Mouse (Mus musculus) heart, adult 18-20 months (tissue): ENCODE data around the gene 2310022B05Rik. TPM values are rescaled to one million over a fixed set of nuclear protein-coding genes. Genes with fewer than 3 reads are reported as not detected.
A peak's percentile ranks its signal among the peaks of the same experiment; 100 is the strongest.

Source experiments
- DNase-seq, 2 experiments: peaks; one replicate each; pipeline ENCODE4 v3.0.0; 2021 to 2022; ENCODE audit warnings: mixed read lengths in 1 of 2
- long read RNA-seq, 2 experiments: library from polyadenylated mRNA; stranded (forward); transcript quantifications; one replicate each; pipeline ENCODE4 v2.0.0; 2021
- total RNA-seq, 2 experiments: library from RNA; stranded (reverse); gene quantifications; 2 replicates each; pipeline ENCODE4 v1.2.3; 2021

Gene 2310022B05Rik
- total RNA-seq = 10 to 100 TPM; 50.8 to 70.0 TPM
- long read RNA-seq, experiment 1, transcript 2310022B05Rik-201 (4 exons, 3,307 nt) = major isoform, 101 of 112 reads
- long read RNA-seq, experiment 1, partial matches to known transcripts = 2 of 112 reads
- long read RNA-seq, experiment 1, other reads (novel, unspliced or antisense) = 9 of 112 reads
- long read RNA-seq, experiment 2, transcript 2310022B05Rik-201 (4 exons, 3,307 nt) = major isoform, 45 of 48 reads
- long read RNA-seq, experiment 2, partial matches to known transcripts = 1 of 48 reads
- long read RNA-seq, experiment 2, other reads (novel, unspliced or antisense) = 2 of 48 reads

DNA sequence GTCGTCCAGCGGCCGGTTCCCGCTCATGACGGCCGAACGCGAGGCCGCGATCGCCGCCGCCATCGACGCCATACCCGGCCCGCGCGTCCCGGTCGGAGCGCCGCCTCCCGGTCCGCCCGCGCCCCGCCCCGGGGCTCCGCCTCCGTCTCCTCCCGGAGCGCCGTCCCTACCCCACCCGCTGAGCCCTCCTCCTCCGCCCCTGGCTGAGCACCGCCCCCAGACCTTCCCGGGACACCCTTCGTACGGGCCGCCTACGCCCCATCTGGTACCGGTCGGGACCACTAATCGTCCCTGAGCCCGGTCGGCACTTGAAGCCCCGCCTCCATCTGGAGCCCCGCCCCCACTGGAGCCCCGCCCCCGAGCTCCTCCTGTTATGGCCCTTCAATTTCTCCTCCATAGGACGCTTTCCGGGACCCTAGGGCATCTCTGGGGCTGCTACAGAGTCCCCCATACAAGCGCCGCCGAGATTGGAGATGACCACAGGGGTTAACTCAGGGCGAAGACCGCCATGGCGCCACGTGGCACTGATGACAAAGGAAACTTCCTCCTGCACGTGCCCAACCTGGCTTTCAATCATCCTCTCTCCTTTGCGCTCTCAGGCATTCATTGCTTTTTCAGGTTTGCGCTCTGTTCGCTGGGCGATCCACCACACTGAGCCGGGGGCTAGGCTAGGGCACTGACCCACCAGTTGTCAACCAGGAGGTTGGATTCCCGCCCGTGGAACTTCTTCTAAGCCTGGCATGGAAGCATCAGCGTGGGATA, at the start of gene 2310022B05Rik:
Gene 2310022B05Rik, minus strand, starts transcription at position 258 of the 762 bp plus-strand sequence.
- DNase-seq = peak; percentile 91 to 95

DNA sequence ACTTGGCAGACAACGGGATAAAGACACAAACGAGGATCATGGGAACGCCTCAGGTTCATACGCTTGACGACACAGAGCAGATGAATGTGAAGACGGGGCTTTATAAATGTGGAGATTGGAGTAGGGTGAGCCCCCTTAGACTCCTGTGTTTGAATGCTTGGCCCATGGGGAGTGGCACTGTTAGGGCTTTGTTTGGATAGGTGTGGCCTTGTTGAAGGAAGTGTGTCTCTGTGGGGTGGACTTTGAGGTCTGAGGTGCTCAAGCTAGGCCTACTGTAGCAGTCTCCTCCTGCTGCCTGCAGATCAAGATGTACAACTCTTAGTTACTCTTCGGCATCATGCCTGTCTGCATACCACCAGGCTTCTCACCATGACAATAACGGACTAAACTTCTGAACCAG, 42.7 kb upstream of the 2310022B05Rik start:
- DNase-seq = no peak

DNA sequence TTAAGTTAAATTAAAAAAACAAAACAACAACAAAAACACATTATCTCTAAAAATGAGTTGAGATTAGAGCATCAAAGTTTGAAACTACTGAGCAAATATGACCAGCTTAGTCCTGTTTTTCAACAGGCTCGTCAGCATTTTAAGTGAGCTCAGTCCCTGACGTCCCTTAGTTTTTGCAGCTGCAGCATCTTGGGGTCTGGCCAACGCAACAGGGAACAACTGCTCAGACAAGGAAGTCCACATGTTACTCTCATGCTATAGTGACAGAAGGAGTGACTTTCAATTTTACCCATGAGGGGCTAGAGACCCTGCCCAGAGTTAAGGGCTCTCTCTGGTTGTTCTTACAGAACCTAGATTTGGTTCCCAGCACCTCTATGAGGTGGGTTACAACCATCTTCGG, 41.2 kb upstream of the 2310022B05Rik start:
- DNase-seq = peak in 1 of 2 experiments; percentile 55

DNA sequence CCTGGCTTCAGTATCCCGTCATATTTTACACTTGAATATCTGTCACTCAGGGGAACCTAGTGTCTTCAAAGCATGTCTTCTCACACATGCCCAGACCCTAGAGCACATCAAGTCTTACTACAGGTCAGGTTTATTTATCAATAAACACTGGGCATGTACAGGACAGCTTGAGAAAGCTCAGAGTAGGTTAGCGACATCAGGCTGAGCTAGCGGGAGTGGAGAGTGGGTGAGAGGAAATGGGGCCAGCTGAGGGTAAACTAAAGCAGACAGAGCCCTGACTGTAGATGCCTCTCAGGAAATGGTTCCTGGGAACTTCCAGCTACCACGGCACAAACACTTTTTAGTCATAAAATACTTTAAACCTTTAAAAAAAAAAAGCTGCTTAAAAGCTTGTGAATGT, 40.4 kb upstream of the 2310022B05Rik start:
- DNase-seq = no peak

DNA sequence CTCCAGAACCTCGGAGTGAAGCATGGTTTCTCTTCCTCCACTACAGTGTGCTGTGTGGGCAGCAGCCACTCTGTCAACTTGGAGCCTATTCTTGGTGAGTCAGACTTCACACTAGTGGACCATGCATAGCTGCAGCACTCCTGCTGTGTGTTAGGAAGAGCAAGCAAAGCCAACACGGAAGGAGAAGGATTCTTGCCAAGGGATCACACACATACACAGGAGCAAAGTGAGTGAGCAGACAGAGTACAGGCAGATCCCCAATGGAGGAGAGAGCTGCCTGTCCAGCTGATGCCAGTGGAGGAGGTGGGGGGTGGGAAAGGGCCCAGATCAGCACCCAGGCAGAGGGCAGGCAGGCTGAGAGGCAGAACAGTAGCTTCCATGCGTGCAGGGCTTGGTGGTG, 39.0 kb upstream of the 2310022B05Rik start:
- no peak for DNase-seq

DNA sequence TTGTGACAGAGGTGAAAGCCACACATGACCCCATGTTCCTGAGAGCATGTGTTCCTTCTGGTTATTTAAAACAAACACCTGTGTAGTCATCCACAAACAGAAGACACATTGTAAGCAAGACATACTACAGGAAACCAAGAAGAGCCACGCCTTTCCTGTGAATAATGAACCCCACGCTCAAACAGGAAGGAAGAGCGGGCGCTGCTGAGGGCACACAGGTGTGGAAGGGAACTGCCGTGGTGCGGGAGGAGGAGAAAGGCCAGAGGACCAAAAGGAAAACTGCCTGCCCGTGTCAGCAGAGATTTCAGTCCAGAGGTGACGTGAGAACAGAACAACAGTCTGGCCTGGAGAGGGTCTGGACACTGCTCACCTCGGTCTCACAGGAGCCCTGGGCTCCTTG, 37.9 kb upstream of the 2310022B05Rik start:
- peak in 1 of 2 experiments; percentile 39 for DNase-seq

DNA sequence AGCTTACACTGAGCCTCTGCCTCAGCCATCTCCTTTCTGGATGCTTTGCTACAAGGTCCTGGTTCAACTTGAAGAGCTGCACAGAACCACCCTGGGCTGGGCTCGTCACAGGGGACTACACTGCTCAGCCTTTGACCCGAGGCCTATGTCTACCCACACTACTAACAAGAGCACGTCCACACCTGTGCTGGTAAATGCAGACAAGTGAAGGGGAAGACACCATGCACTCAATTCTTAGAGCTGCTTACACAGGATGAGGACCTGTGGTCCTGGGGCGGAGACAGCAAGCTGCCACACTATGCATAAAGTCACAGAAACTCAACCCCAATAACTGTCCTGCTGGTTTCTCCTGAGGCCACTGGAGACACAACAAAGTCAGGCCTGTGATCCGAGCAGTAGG, 37.1 kb upstream of the 2310022B05Rik start:
- no peak for DNase-seq

DNA sequence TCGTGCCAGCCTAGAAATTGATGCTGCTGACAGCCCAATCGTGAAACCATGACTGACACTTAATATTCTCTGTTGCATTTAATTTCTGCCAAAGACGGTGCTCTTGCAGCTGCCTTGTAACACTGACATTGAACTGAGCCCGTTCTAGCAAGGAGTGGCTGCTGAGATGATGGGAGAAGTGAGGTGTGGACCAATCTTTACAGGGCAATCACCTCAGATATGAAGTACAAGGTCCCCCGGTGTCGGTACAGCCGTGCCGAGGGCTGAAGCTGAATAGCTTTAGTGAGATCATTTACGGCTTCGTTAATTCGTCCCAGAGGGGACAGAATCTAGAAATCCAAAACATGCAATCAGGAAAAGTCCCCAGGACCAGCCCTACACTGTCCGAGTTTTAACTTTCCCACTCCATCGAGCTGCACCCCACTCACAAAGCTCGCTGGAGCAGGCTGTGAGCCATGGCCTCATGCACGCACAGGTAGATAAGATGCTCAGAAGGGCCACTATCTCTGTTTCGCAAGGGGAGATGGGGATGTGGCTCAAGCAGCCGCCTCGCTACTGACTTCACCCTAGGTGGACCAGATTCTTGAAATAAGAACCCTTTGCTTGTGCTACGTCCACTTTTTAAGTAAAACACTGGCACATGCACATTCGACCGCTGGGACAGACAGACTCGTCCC, 32.4 kb upstream of the 2310022B05Rik start:
- DNase-seq = no peak

DNA sequence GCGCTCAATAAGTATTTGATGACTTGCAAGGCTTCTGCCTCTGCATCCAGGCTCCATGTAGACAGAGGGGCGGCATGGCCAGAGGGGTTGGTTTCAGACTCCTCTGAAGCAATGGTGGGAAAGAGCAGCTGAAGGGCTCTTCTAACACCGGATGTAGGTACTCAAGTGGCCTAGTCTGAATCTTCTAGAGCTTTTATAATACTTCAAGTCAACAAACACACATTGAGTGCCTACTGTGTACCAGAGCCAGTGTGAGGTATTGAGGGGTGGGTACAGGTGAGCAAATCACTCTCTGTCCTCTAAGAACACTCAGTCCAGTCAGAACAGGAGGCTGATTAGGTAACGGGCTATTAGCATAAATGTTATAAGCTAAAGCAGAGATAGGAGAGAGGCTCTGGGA, 28.5 kb upstream of the 2310022B05Rik start:
- DNase-seq = no peak

DNA sequence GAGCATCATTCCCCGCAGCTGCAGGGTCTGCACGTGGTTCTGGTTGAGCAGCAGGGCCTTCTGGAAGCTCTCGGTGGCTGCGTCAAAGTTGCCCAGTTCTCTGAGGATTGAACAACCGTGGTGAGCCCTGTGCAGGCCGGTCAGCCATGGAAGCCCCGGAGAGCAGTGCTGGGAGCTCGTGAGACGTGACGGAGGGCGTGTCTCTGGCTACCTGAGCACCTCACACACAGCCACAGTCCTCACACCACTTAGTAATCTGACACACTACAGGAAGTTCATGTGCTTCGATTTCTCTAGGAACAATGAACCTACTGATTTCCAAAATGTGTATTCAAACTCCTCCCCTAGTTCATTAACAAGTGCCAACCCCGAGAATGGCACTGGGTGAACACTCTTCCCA, 25.7 kb upstream of the 2310022B05Rik start:
- DNase-seq = no peak

DNA sequence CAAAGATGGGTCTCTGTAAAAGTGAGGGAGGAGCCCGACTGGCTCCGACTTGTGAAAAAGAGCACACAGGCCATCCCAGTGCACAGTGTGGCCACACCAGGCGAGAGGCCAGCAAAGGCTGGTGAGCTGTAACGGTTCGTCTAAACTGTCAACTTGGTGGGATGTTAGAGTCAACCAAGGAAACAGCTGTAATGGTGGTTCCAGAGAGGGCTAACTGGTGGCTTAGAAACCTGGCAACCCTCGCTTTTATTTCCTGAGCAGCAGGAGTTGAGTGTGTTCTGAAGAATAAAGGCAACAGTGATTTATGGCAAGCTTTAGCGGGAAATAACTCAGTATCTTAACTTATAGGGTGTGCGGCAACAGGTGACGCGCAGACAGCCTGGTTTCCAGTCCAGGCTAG, 19.0 kb upstream of the 2310022B05Rik start:
- DNase-seq = no peak

DNA sequence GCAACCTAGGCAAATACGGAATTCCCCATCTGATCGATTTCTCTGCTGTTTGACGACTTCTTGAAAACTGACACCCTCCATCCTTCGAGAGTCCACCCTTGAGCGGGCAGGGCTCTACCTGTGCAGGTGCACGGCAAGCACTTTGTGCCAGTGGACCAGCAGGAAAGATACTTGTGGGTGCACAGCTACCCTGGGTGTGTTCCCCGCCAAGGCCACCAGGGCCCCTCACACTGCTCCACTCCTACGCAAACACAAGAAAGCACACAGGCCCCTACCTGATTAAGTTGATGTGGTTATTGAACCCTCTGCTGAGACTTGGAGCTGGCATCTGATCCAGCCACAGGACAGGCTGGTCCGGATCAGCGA, 18.6 kb upstream of the 2310022B05Rik start:
- no peak for DNase-seq

DNA sequence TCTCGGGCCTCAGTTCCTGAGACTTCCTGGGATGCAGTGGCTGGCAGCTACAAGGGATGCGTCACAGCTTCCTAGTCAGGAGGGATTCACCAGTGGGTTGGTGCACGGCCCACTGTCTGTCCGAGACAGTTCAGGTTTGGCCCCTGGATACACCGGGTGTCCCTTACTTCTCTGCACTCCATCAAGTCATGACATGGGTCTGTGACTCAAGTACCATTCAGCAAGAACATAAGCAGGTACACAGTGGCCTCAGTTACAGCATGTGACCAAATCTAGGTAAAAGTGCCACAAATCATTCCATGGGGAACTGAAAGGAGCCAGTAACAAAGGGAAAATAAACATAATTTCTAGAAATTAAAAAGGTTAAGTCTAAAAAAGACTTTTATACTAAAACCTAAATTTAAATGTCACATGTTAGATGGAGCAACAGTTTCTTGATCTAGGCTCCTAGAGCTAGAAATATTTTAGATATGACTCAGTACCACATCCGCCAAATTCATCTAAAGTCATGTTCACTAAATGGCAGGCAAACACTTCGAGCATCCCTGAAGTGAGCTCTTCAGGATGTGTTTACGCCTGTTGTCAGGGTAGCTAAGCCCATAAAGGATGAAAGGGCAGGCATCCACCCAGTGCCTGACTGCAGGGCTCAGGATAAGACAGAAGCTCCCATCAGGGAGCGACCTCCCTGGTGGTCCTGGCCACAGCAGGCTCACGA, 18.1 kb upstream of the 2310022B05Rik start:
- DNase-seq = no peak

DNA sequence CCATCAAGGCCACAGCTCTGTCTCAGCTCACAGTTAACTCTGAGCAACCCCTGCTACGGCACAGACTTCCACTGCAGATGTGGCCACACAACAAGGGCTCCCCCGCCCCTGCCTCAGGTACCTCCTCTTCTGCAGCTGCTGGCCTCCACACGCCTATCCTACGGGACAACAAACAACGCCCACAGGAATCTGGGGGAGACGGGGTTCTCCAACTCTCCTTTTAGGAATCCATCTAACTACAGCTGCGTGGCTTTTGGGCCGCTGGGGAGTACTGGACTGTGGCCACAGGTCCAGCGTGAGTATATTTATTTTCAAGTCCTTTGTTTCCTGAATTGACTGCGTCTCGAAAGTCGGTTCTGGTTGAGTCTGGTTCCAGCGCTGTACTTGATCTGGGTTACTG, 15.1 kb upstream of the 2310022B05Rik start:
- DNase-seq = no peak

DNA sequence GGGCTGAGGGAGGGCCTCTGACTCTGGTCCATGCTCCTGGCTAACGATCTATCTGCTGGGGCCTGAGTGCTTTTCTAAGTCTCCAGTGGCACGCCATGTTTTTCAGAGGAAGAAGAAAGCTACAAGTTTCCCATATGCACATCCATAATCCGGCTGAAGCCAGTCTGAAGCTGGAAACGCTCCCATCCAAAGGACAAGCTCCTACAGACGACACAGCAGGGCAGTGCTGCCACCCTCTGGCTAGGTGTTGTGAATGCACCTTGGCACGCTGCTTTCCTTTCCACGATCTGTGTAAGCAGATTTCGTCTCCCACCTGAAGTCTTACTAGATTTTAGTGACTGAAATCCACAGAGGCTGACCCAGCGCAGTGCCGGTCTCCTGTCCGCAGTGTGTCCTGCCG, 14.3 kb upstream of the 2310022B05Rik start:
- DNase-seq = peak; percentile 76 to 89

DNA sequence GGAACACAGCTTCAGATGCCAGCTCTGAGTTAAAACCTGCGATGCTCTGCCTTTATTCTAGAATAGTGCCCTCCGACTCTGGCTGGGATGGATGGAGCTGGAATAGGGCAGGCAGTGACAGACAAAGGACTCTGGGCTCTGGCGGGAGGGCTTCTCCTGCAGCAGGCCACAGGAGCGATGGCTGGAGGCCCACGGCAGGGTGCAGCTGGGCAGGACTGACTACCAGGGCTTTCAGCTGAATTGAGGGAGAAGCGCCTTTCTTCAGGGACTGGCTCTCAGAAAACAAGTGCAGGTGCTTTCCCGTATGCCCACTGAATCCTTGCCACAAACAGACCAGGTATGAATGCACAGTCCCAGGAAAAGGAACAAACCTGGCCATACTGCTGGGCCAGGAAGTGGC, 13.9 kb upstream of the 2310022B05Rik start:
- no peak for DNase-seq

DNA sequence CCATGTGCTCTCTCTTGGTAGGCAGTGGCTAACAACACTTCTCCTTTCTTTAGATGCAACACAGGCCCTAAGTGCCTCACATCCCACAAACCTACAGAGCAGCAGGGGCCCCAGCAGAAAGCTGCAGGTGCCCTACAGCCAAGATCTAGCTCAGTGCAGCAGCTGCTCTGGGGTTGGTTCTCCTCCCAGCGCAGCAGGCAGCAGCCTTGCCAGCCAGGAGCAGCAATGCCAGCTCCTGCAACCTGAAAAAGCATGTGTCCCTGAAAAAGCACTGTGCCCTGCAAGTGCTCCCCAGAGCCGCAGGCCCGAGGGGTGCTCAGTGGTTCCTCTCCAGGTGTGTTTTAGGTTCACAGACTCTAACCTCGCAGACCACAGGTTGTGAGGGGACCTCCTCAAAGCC, 13.5 kb upstream of the 2310022B05Rik start:
- no peak for DNase-seq

DNA sequence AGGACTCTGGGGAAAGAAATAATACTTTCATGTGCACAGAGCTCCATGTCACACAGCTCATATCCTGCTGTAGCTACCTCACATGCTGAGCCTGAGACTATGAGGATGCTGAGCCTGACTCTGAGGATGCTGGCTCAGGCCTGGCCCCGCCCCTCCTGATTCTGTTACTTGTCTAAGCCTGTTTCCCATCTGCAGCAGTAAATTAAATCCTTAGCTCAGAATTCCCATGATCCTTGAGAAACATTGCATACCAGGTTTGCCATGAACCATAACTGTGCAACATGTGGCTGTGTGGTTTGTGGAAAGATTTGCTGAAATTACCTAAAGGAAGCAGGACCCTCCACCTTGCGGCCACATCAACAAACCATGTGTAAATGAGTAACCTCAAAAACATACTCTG, 9.2 kb upstream of the 2310022B05Rik start:
- no peak for DNase-seq

DNA sequence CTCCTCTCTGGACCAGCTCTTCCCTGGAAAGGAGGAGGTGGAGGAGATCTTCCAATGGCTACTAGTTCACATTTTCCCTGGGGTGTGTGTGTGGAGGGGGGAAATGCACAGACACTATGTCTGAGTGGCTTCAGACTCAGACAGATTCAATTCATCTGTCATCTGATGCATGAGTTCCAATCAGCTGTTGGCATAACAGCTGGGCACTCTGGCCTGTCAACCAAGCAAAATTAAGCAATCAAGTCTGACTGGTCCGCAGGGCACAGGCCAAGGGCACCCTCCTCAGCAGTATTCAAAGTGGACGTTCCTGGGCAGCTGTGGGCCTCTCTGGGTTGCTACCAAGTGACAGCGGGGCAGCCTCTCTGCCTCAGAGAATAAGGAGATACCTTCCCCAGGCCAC, 5.6 kb upstream of the 2310022B05Rik start:
- no peak for DNase-seq

DNA sequence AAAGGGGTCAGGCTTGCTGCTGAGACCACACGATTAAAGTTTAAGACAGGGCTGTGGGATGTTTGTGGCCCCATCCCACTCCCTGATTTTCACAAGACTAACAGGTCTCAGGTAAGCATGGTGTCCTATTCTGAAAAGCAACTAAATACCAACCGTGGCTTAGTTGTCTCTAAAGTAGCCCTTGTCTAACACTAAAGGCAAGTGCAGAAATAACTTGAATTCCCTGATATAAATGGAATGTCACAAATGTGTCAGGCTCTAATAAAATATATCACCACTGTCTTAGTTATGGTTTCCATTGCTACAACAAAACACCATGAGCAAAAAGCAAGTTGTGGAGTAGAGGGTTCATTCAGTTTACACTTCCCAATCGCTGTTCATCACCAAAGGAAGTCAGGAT, 1.2 kb upstream of the 2310022B05Rik start:
- no peak for DNase-seq

DNA sequence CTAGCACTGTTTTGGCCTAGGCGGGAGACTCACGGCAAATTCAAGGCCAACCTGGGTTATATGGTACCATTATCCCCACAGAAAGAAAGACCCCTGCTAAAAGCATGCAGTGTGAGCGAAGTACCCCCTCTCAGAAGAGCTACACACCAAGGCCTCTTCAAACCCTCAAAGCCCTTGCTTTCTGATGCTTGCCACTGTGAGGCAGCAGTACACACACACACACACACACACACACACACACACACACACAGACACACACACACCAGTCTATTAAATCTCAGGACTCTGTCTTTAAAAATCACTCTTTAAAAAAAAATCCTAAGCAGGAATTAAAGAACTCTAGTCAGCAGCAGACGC, 683 bp upstream of the 2310022B05Rik start:
- DNase-seq = no peak

DNA sequence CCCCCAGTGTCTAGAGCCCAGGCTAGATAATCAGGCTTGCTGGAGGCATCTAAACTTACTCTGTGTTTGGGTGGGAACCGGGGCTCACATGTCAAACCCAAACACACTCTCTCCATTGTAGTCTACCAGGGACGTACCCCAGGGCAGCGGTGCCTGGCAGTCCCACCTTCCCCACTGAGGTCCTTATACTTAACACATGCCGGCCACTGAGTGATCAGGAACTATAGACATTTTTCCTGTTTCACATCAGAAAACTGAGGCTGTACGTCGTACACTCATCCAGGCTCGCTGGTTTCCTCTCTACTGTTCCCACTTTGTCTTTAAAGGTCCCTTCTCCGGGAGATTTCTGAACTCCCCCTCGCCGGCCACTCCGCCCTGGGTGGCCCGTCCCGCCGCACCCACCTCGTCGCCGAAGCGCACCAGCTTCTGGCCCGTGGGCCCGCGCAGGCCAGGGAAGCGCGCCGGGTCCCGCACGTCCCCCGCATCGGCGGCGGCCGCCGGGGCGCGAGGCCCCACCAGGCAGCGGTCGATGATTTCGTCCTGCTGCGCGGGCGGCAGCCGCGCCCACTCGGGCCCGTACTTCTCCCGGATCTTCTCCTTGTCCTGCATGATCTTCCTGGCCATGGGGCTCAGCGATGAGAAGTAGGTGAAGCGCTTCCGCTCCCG, 590 bp downstream of the 2310022B05Rik start:
- peak in 1 of 2 experiments; percentile 58 for DNase-seq
